Mouse (Mus musculus) right cerebral cortex, adult 2 months (tissue): Measurements from ENCODE around the gene Trem3.

Experiments used
- DNase-seq, 2 experiments: peaks; one replicate each; pipeline ENCODE4 v3.0.0; 2021 to 2022; ENCODE audit warnings: low spot score in 2 of 2

Gene Trem3

GRCm38 (mm10) chr17:48247221-48247928, at the start of gene Trem3:
Trem3 (plus strand) TSS chr17:48247777.
- DNase-seq = no peak

- DNase-seq = no peak
Measured at GRCm38 (mm10) chr17:48203086-48203485, 44.5 kb upstream of the Trem3 start.

DNA sequence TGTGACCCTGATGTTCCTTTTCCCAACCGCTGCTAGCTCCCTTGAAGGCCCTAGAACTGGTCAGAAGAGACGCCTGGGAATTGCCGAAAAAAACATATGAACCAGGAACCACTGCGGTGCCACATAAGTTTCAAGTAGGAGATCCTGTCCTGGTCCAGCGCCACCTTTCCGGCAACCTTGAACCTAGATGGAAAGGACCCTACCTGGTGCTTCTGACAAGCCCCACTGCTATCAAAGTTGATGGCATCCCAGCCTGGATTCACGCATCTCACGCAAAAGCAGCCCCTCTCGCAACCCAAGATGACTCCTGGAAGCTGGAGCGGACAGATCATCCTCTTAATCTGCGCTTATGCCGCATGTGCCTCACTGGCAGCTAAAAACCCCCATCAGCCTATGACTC, 35.0 kb upstream of the Trem3 start:
- no peak for DNase-seq

- DNase-seq = no peak
Measured at GRCm38 (mm10) chr17:48213511-48213910, 34.1 kb upstream of the Trem3 start.

DNA sequence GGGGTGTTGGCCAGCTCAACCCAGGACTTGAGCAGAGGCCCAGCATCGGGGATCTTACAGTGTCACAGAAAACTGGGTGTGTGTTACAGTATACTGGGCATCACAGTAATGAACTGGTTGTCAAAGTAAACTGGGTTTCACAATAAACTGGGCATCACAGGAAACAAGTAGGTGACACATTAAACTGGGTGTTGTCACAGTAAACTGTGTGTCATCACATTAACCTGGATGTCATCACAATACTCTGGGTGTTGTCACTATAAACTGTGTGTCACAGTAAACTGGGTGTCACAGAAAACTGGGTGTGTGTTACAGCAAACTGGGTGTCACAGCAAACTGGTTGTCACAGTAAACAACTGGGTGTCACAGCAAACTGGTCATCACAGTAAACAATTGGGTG, 32.1 kb upstream of the Trem3 start:
- no peak for DNase-seq

- no peak for DNase-seq
Measured at GRCm38 (mm10) chr17:48230680-48231079, 16.9 kb upstream of the Trem3 start.

GRCm38 (mm10) chr17:48232518-48232917, 15.1 kb upstream of the Trem3 start, which contains the start of gene Trem1:
Trem1 (plus strand) TSS chr17:48232768.
- no peak for DNase-seq

DNA sequence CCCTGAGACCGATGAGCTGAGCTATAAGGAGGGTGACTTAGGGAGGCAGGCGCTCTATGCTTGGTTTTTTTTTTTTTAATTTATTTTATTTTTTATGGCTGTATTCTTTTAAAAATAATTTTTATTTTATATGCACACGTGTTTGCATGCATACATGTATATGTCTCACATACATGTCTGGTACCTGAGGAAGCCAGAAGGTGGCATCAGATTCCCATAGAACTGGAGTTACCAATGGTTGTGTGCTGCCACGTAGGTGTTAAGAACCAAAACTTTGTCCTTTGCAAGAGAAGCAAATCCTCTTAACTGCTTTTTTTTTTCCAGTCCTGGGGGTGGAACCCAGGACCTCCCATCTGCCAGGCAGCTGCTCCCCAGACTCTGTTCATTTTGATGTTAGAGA, 13.8 kb upstream of the Trem3 start:
- no peak for DNase-seq

DNA sequence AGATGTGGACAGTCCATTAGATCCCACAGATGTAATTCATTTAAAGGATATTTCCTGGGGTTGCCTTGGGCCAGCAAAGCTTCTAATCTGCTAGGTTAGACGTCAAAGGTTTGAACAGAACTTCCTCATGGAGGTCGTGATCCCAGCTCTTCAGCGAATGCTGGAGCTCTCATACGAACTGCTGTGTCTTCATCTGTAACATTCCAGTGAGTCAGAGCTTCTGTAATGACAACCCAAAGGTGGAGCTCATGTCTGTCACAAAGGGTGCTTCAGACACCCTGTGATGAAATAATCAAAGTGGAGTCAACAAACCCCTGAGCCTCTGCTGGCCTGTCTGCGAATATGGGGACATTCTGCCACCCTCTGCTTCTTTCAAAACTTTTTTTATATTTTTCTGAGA, 13.0 kb upstream of the Trem3 start:
- DNase-seq = no peak

GRCm38 (mm10) chr17:48235773-48236370, 11.7 kb upstream of the Trem3 start:
- DNase-seq = no peak

GRCm38 (mm10) chr17:48237621-48238020, 10.0 kb upstream of the Trem3 start:
- no peak for DNase-seq

- no peak for DNase-seq
Measured at GRCm38 (mm10) chr17:48249039-48249438, 1.5 kb downstream of the Trem3 start.

- DNase-seq = no peak
Measured at GRCm38 (mm10) chr17:48249501-48249900, 1.9 kb downstream of the Trem3 start.

DNA sequence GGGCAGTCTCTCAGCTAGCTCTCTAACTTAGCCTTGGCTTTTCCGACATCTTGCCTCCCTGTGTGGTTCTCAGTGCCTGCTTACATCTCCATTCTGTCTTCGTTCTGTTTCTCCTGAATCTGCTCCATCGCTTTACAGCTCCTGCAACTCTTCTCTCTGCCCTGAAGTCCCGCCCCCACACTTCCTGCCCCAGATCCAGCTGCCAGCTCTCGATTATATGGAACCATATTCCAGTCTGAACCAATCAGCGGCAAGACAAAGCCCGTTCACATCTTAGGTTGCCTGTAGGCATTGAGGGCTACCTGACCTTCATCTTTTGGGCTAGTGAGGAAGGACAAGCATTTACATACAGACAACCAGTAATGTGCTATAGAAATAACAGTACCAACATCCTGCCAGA, 3.1 kb downstream of the Trem3 start:
- DNase-seq = no peak

GRCm38 (mm10) chr17:48256575-48256974, 9.0 kb downstream of the Trem3 start:
- no peak for DNase-seq

- no peak for DNase-seq
Measured at GRCm38 (mm10) chr17:48261868-48262267, 14.3 kb downstream of the Trem3 start.

DNA sequence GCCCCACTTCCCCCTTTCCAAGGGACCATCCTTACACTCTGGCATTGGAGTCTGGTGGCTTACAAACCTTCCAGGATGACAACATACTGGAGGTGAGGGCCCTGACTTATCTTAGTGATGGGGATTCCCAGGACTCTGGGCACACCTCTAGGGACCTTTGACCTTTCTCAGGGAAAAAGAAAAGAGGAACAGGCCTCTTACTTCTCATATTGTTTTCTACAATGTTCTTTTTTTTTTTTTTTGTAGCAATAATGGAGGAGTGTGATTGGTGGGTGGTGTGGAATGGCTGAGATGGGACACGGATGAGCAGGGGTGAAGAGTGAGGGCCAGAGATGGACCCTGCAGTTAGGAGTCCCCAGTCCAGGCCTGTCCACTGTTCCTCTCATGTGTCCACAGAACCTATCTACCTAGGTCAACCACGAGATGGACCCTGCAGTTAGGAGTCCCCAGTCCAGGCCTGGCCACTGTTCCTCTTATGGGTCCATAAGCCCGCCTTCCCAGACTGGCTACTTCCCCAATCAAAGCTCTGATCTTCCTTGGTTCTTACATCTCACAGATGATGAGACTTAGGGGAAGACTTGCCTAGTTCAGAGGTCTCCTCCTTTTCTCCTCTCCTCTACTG, 16.3 kb downstream of the Trem3 start, which contains the start of gene Treml4:
Treml4 (plus strand) TSS at position 555 of the 622 bp plus-strand sequence.
- DNase-seq = no peak

DNA sequence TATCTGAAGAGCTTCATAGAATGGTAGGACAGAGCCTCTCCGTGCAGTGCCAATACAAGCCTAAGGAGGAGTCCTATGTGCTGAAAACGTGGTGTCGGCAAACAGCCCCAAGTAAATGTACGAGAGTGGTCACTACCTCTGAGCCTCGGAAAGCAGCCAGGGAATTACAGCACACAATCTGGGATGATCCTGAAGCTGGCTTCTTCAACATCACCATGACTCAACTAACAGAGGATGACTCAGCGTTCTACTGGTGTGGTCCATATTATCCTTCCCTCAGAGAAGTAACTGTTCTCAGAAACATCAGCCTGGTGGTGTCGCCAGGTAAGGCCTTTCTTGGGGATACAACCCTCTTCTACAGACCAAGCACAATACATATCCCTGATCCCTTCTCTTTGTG, 17.1 kb downstream of the Trem3 start:
- no peak for DNase-seq

GRCm38 (mm10) chr17:48266138-48266537, 18.6 kb downstream of the Trem3 start:
- no peak for DNase-seq

GRCm38 (mm10) chr17:48266610-48267304, 19.2 kb downstream of the Trem3 start:
- no peak for DNase-seq

DNA sequence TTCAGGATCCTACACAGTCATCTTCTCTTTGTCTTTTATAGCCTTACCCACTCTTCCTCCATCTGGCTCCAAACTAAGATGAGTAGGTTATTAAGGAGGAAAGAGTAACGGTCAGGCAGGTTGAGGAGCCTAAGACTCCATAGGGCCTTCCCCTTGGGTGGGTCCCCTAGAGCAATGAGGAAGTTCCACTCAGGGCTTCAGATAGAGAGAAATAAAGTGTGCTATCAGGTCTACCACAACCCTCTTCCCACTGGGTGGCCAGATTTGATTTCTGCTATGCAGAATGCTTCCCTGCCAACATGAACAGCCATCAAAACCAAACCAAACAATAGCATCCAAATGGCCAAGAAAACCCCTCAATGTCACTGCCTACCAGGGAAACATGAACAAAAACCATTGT, 20.0 kb downstream of the Trem3 start:
- no peak for DNase-seq

- no peak for DNase-seq
Measured at GRCm38 (mm10) chr17:48268276-48268675, 20.7 kb downstream of the Trem3 start.
